Mouse (Mus musculus) kidney, postnatal 10 days (tissue): ENCODE data around the gene Mrap2.
"Not testable (repeated sequence)": the region's sequence is repeated elsewhere in the genome, so short reads cannot be mapped to it uniquely, and the experiment has no call there.

ENCODE experiments used
- DNase-seq: peaks from one replicate; pipeline ENCODE4 v3.0.0; 2021; ENCODE audit warnings: mixed read lengths

Gene Mrap2

GRCm38 (mm10) chr9:87144106-87144505 is at the start of gene Mrap2:
TSS of gene Mrap2 (plus strand) at chr9:87144306.
- DNase-seq, result peak; percentile 70

GRCm38 (mm10) chr9:87097989-87098388 is 46.1 kb upstream of the Mrap2 start:
- peak; percentile 35 for DNase-seq

DNA sequence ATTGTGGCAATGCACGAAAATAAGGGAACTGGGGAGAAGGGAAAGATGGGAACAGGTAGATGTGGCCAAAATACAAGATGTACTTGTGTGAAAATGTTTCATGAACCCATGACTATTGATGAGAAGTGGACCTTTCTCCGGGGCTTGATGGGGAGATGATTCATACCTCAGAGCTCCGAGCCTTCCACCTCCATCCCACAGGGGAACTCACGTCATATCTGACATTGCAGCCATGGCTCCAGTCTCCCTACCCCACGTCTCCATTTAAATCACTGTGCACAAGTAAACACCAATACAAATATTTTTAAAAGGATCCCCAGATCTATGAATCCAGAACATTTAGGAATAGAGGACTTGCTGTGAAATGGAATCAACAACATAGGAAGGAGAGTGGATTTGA is 29.1 kb upstream of the Mrap2 start:
- DNase-seq, result no peak

- DNase-seq, result no peak
Observed at GRCm38 (mm10) chr9:87115456-87115931, 28.6 kb upstream of the Mrap2 start.

DNA sequence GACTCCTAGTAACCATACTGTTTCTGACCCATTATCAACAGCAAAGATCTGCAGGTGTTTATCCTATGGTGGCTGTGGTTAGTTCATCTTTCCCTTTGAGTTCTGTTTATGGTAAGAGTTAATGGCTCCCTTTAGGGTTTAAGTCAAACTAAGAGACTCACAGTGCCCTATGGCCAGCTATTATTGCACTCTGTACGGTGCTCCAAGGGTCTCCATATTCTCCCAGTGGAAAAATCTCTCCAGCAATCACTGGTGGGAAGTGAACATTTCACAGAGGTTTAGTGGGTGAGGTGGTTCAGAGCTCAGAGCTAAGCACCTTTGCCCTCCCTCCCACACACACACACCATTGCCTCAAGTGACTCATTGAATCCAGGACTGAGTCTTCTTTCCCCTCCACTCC is 28.1 kb upstream of the Mrap2 start:
- no peak for DNase-seq

- DNase-seq, result no peak
Observed at GRCm38 (mm10) chr9:87118996-87119395, 25.1 kb upstream of the Mrap2 start.

DNA sequence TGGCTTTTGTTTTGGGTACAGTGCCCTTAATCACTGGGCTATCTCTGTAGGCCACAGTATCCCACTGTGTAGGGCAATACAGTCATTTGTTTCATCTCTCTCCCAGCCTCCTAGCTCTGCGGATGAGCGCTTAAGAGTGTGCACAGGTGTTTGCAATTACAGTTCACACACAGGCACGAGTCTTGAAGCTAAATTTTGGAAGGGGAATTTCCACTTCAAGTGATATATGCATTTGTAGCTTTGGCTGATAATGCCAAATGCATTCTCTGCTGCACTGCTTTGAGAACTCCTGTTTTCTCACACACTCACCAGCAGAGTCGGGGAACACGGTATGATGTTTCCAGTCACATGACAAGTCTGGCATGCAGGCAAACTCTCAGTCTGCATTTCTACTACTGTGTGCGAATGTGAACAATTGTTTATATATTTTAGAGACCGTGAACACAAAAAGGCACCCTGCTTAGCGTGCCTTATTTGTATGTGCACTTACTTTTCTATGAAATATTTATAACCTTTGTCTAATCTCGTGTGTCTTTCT is 22.1 kb upstream of the Mrap2 start:
- no peak for DNase-seq

DNA sequence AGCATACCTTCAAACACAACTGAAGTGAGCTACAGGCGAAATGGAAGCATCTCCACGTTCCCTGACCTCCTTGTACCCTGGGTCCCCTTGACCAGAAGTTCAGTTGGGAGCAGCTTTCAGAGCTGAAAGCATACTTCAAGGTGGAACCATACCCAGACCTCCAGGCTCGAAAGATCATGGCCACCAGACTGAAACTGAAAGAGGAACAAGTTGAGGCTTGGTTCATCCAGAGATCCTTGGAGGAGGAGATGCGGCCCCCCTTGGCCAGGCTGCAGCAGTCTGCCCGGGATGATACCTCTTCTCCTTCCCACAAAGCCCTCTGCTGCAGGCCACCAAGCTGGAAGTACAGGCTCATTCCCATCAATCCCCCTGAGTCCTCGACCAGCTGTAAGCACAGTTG is 17.1 kb upstream of the Mrap2 start:
- DNase-seq, result not testable (repeated sequence)

GRCm38 (mm10) chr9:87135765-87136558 is 8.1 kb upstream of the Mrap2 start:
- peak; percentile 38 for DNase-seq

- no peak for DNase-seq
Observed at GRCm38 (mm10) chr9:87143076-87143475, 1.0 kb upstream of the Mrap2 start.

- peak; percentile 22 for DNase-seq
Observed at GRCm38 (mm10) chr9:87144532-87144931, 426 bp downstream of the Mrap2 start.

DNA sequence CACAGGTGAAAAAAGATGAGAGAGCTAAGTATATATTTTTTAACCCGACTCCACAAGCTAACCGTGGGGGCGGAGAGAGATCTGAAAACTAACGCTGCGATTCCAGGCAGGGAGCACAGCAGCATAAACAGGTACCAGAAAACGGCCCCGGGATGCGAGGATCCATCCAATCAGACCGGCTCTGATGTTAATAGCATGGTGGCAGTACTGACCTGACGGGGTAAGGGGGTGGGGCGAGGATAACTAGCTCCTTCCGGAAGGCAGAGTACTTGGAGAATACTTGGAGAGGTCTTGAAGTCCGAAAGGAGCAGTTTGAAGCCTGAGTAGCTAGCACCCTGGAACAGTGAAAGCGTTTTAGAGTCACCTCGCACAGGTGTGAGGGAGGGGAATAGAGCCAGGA is 1.1 kb downstream of the Mrap2 start:
- peak; percentile 14 for DNase-seq

- DNase-seq, result no peak
Observed at GRCm38 (mm10) chr9:87145671-87146070, 1.6 kb downstream of the Mrap2 start.

DNA sequence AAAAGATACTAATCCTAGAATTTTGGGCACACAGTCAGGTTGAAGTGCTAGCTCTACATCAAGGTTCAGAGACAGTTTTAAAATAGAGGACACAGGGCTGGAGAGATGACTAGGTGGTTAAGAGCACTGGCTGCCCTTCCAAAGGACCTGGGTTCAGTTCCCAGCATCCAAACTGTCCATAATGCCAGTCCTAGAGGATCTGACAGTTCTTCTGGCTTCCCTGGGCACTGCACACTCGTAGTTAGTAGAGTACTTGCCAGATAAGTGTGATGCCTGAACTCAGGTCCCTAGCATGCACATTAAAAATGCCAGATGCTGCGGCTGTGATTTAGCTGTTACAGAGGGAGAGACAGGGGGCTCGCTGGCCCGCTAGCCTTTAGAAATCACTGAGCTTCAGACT is 2.3 kb downstream of the Mrap2 start:
- DNase-seq, result no peak

GRCm38 (mm10) chr9:87147927-87148326 is 3.8 kb downstream of the Mrap2 start:
- DNase-seq, result peak; percentile 31

DNA sequence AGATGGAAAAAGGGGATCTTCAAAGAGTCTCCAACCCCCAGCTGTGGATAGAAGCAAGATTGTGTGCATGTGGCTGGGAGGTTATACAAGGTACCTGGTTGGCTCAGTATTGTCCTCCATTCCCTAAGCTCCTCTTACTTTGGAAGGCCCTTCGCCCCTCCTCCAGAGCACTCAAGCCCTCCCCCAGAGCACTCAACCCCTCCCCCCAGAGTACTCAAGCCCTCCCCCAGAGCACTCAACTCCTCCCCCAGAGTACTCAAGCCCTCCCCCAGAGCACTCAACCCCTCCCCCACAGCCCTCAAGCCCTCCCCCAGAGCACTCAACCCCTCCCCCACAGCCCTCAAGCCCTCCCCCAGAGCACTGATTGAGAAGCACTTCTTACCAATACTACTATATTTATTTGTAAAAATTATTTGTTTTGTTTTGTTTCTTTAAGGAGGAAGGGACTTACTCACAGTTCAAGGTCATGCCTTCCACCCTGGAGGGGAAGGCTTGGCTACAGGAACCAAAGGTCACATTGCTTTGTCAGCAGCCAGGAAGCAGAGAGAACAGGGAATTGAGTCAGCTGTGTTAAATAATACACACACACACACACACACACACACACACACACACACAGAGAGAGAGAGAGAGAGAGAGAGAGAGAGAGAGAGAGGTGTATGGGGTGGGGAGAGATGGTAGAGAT is 8.7 kb downstream of the Mrap2 start:
- DNase-seq, result no peak

DNA sequence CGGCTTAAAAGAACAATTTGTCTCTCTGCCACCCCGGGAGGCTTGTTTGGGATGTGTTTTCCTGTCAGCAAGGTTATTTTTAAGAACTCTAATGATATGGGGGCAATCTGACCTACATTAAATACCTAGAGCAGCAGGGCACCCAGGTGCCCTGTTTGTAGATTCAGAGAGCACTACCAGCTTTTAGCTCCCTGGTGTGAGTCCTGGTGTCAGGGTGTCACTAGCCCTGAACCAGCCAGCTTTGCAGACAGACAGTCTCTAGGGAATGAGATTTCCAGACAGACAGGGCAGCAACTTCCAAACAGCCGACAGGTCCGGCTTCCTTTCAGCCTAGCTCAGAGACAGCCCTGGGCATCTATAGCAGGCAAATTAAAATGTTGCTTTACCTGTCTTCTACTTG is 18.5 kb downstream of the Mrap2 start:
- no peak for DNase-seq

DNA sequence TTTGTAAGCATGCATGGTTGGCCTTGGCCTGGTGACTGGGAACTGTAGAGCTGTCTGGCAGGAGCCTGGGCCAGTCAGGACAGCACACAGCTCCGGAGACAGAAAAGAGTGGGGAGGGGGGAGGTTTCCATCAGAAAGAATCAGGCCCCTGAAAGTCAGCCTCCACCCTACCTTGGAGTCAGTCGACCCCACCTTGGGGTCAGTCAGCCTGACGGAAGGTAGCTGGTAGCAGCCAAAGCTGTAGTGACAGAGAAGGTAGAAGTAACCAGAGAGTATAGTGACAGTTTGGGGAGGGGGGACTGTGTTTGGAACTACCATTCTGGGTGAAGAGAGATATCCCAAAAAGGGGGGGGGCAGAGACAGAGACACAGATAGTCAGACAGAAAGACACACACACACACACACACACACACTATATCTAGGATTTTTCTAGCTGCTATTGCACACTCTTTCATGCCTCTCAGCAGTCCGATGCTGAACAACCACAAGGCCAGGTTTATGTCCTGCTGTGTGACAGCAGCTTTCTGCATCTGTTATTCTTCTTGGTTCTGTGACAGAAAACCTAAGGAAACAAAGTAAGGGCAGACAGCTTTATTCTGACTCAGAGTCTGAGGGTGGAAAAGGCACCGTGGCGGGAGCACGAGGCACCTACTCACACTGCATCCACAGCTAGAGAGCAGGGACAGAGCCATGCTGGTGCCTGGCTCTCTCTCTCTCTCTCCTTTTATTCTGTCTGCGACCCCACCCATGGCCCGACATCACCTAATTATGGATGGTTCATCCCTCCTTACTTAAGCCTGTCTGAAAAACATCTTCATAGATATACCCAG is 23.1 kb downstream of the Mrap2 start:
- no peak for DNase-seq

GRCm38 (mm10) chr9:87168051-87168450 is 23.9 kb downstream of the Mrap2 start:
- no peak for DNase-seq

DNA sequence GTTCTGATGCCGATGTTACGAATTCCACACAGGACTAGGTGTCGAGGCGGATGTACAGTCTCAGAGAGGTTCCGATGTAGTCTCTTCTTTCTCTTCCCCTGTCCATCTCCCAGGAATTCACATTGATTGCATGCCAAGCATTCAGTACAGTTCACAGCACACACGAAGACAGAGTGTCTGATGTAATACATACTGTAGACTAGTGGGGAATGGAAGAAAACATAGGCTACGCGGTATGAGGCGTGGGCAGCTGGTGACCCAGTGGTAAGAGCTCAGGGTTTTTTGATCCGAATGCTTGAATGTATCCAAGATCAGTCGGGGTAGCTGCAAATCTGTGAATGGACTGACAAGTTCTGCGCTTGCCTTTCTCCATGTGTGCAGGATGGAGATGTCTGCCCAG is 25.0 kb downstream of the Mrap2 start:
- no peak for DNase-seq

DNA sequence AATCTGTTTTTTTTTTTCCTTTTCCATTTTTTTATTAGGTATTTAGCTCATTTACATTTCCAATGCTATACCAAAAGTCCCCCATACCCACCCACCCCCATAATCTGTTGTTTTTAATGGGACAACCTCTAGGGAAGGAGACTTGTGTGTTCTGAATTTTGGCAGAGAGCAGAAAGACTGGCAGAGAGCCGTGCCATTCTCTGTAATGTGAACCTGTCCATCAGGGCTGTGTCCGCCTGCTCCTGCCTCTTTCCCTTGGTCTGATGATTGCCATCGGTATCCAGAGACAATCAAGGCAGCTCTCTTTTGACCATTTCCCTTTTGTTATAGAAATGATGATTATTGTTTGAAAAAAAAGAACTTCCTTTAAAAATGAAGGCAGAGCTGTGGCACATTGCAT is 26.8 kb downstream of the Mrap2 start:
- DNase-seq, result no peak

DNA sequence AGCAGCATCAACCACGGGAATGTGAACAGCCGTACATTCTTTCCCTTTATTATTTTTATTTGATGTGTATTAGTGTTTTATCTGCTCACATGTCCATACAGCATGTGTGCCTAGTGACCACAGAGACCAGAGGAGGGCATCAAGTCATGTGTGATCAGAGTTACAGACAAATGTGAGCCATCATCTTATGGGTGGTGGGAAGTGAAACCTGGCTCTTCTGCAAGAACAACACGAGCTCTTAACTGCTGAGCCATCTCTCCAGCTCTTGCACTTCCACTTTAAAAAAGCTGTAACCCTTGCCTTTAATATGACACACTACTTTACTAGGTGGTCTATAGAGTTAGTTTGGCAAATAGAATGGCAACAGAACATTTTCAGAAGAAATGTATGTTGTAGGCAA is 27.4 kb downstream of the Mrap2 start:
- DNase-seq, result no peak

DNA sequence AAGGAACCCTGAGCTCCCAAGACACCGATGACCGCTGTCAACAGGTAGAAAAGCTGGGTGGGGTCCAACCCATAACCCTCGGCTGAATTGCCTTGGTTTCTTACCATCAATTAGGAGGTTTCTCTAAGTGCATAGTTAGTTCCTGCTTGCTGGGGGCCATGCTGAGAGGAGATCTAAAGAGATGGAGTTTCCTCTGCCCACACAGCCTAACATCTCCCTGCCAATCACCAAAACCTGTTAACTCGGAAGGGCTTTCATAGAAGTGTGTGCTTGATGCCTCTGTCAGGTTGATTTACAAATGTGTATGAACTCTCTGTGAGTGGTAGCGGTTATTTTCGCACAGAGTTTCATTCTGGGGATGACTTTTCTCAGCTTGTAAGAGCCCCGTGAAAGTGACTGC is 34.4 kb downstream of the Mrap2 start:
- DNase-seq, result no peak
